Mouse (Mus musculus) large intestine, adult 2 months (tissue): ENCODE measurements around the gene Kmt2e. TPM values are rescaled to one million over a fixed set of nuclear protein-coding genes. Genes with fewer than 3 reads are reported as not detected.

Experiments used
- DNase-seq: peaks from one replicate; pipeline ENCODE4 v3.0.0-alpha.2; 2012; ENCODE audit warnings: low read depth, low spot score
- WGBS: fragments of 180-500 bp; shearing (Covaris S2); methylation state at CpG from one replicate; pipeline ENCODE4 v1.1.7; 2018; 5-methylcytosine and 5-hydroxymethylcytosine counted together
- polyA plus RNA-seq: library from polyadenylated mRNA; depleted of rRNA; stranded (reverse); fragments of >200 nt; gene quantifications from 2 replicates; pipeline ENCODE4 v1.2.3, GENCODE M21; 2012

Kmt2e gene
- polyA plus RNA-seq, 1 experiment: 5.7 TPM

- DNase-seq: no peak
- WGBS: 21% methylated on average over 5 of the region's 5 CpGs
Measured at GRCm38 (mm10) chr5:23408106-23408505, 26.1 kb upstream of the Kmt2e start.

- DNase-seq: no peak
- 57% methylated on average over 9 of the region's 9 CpGs for whole genome bisulfite sequencing
Measured at GRCm38 (mm10) chr5:23410040-23410717, 24.1 kb upstream of the Kmt2e start.

- no peak for DNase-seq
Measured at GRCm38 (mm10) chr5:23410718-23411101, 23.5 kb upstream of the Kmt2e start.

GRCm38 (mm10) chr5:23411640-23412039, 22.6 kb upstream of the Kmt2e start:
- DNase-seq: no peak
- 93% methylated on average over 10 of the region's 10 CpGs for WGBS

More at GRCm38 (mm10) chr5:23410718-23411101, 23.5 kb upstream of the Kmt2e start:
- WGBS: 67% methylated on average over 2 of the region's 2 CpGs

GRCm38 (mm10) chr5:23412247-23412948, 21.8 kb upstream of the Kmt2e start:
- 68% methylated on average over 5 of the region's 5 CpGs for WGBS
- DNase-seq: no peak

- 46% methylated on average over 4 of the region's 4 CpGs for WGBS
- no peak for DNase-seq
Measured at GRCm38 (mm10) chr5:23413058-23413457, 21.2 kb upstream of the Kmt2e start.

GRCm38 (mm10) chr5:23413575-23414470, 20.4 kb upstream of the Kmt2e start:
- no peak for DNase-seq
- 56% methylated on average over 12 of the region's 12 CpGs for WGBS

- WGBS: 57% methylated on average over 4 of the region's 4 CpGs
- DNase-seq: no peak
Measured at GRCm38 (mm10) chr5:23414490-23415126, 19.6 kb upstream of the Kmt2e start.

GRCm38 (mm10) chr5:23415571-23416285, 18.5 kb upstream of the Kmt2e start:
- no peak for DNase-seq
- WGBS: 16% methylated on average over 7 of the region's 7 CpGs

- 32% methylated on average over 6 of the region's 6 CpGs for whole genome bisulfite sequencing
- DNase-seq: no peak
Measured at GRCm38 (mm10) chr5:23416286-23416643, 18.0 kb upstream of the Kmt2e start.

- no peak for DNase-seq
- WGBS: 50% methylated on average over 2 of the region's 2 CpGs
Measured at GRCm38 (mm10) chr5:23417716-23418115, 16.5 kb upstream of the Kmt2e start.

- no peak for DNase-seq
- WGBS: under 1% methylated on average over 40 of the region's 40 CpGs
Measured at GRCm38 (mm10) chr5:23418147-23418781, 16.0 kb upstream of the Kmt2e start.

- DNase-seq: no peak
- WGBS: 3% methylated on average over 18 of the region's 18 CpGs
Measured at GRCm38 (mm10) chr5:23418797-23419595, 15.2 kb upstream of the Kmt2e start.

GRCm38 (mm10) chr5:23419616-23420170, 14.5 kb upstream of the Kmt2e start:
- 28% methylated on average over 7 of the region's 7 CpGs for WGBS
- DNase-seq: no peak

GRCm38 (mm10) chr5:23420410-23420809, 13.8 kb upstream of the Kmt2e start:
- 42% methylated on average over 1 of the region's 1 CpGs for WGBS
- no peak for DNase-seq

- WGBS: 89% methylated on average over 2 of the region's 2 CpGs
- no peak for DNase-seq
Measured at GRCm38 (mm10) chr5:23421440-23421839, 12.8 kb upstream of the Kmt2e start.

- WGBS: 30% methylated on average over 3 of the region's 3 CpGs
- DNase-seq: no peak
Measured at GRCm38 (mm10) chr5:23423036-23423435, 11.2 kb upstream of the Kmt2e start.

- no peak for DNase-seq
- WGBS: 50% methylated on average over 1 of the region's 1 CpGs
Measured at GRCm38 (mm10) chr5:23427501-23427900, 6.7 kb upstream of the Kmt2e start.
